Mouse (Mus musculus) heart, postnatal 0 days (tissue): Measurements from ENCODE around the gene Gm10382.

Experiments used
- CTCF ChIP-seq: IDR thresholded peaks from 2 replicates; pipeline ENCODE4 v1.5.1; 2016; ENCODE audit warnings: antibody characterized with exemption, control low read depth, low read depth
- EP300 ChIP-seq: IDR thresholded peaks from 2 replicates; pipeline ENCODE4 v1.6.1; 2016; ENCODE audit warnings: antibody characterized with exemption, low read depth

- TF ChIP-seq CTCF (no peak), EP300 (no peak)
Observed at GRCm38 (mm10) chr5:125357543-125358269, 31.4 kb upstream of the Gm10382 start.
